Mouse (Mus musculus): ENCODE data around the gene Hes6. TPM values are rescaled to one million over a fixed set of nuclear protein-coding genes. Genes with fewer than 3 reads are reported as not detected.

The Hes6 gene
- polyA plus RNA-seq (2017; shearing (Covaris generic)): 10 to 100 TPM; 11.4 to 12.5 TPM

DNA sequence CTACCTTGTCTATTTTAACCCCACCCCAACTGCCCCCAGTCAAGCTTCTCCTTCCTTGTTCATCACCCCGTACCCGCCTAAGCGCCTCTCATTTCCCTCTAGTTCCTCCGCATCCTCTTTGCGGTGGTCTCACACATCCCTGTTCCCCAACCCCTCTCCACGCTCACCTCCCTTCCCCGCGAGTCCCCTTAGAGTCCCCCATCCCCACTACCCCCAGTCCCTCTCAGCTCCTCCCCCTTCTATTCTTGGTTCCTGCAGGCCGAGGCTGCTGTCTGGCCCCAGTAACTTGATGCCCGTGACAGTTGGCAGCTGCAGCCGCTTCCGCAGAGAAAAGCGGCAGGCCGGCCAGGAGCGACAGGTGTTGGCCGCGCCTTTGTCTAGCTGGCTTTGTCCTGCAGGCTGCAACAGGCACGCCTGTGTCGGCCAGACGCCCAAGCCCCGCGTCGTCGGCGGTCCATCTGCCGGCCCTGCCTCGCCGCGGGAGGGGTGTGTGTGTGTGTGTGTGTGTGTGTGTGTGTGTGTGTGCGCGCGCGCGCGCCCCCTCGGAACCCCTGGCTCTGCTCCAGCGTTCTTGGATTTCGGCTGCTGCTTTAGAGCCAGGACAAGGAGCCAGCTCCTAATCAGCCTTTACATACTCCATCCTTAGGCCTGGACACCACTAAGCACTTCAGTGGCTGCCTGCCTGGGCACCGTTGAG lies at the start of gene Hes6:
Gene Hes6 (minus strand): TSS at position 141 of the 697 bp plus-strand sequence.
- ATAC-seq: peak; percentile 18

DNA sequence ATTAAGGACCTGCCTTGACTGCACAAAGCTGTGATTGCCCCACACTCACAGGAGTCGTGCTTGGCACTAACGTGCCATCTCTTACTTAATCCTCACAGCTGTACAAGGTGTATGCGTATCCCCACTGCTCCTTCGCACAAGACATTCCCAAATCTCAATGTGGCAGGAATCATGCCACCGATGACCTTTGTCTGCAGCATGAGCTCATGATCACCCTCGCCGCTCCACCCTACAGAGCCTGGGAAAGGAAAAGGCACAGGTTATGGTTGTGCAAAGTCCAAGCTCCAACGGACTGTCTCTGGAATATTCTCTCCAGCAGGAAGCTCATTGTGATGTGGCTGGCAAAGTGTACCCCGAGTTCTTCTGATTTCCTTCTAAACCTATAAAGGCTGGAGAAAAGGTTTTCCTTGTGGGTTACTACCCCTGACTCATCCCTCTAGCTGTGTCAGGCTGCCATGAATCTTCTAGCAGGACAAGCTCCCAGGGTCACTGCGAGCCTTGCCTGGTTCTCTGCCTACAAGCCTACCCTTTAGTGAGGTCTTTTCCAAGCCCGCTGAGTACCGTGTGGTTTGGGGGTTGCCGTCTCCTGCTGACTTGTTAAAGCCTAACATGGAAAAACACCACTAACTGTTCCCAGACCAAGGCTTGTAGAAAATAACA lies 49.6 kb upstream of the Hes6 start:
- no peak for ATAC-seq

DNA sequence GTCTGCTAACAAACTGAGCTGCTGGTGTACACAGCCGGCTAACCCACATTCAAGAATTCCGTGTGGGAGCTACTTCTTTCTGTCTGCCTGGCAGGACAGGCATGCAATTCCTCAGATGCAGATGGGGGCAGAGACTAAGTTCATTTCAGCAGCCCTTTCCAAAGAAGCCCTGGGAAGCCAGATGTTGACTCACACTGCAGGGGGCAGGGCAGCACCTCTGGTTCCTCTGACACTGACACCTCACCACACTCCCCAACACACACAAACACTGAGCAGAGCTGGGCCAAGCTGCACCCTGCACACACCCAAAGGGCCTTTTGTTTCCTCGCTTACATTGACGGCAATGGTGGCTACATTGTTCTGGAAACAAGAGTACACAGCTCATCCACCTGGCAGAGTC lies 46.7 kb upstream of the Hes6 start:
- no peak for ATAC-seq

DNA sequence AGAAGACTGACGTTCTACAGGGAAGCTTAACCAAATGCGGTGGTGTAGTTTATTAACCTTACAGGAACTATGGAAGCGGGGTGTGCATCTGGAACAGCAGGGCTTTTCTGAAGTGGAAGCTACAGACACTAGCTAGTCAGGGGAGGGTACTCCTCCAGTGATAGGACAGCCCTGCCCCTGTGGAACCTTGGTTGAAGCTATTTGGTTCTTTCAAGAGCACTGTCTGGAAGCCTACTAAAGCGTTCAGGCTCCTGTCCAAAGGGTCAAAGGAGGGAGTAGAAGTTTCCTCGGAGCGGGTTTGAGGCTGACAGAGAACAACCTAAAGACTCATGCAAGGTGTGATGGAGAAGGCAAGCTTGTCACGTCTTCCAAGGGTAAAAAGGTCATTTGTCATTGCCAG lies 46.2 kb upstream of the Hes6 start:
- no peak for ATAC-seq

DNA sequence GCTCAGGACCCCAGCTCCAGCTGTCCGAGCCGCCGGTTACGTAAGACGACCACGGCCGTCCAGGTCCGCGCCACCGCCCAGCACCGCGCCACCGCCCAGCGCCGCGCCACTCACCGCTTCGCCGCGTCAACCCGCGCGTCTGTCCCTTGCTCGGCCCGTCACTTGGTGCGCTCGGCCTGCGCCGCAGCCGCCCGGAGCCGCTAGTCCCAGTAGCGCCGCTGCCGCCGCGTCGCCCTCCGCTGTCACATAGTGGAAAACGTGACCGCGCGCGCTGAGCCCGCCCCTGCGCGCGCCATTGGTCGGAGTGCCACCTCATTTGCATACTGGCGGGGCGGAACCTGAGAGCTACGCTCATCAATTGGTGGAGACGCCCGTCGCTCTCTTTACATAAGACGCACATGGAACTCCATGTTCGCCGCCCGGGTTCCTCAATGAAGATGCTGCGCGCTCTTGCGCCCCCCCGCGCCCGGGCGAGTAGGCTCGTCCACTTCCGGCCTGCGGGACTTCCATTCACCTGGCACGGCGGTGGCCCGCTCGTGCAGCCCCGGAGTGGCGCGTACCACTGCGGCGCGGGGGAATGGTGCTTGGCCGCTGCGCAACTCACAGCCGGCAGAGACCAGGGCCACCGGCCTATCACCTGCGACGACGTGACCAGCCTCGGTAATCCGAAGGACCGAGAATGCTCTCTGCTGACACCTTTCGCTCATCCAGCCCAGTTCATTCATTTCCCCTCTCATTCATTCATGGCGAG lies 45.4 kb upstream of the Hes6 start, which contains the start of gene Per2:
Gene Per2 (minus strand): TSS at position 266 of the 751 bp plus-strand sequence.
- ATAC-seq: peak; percentile 95

DNA sequence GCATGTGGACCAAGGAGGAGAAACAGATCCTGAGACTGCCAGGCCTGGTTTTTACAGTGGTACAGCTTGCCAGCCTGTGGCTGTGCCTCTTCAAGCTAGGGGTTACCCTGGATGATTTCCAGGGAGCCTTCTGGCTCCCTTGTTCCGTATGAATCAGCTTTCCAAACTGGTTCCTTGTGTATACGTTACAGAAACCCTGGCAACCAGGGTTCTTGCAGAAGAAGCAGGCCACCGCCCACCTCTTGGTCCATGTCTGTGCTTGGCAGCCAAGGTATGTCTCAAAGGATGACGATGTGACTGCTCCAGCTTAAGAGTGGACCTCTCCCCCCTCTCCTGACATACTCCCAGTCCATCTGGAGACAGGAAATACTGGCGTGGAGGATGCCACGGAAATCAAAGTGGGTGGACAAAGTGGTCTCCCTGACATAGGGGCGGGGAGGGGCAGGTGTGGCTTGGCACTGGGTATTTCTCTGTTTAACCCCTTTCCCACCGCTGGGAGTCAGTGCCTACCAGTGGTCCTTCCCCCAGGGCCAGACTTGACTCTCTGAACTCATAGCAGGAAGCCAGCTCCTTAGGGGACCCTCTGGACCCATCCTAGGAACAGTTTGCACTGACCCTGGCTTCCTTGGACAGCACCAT lies 44.5 kb upstream of the Hes6 start:
- ATAC-seq: no peak

DNA sequence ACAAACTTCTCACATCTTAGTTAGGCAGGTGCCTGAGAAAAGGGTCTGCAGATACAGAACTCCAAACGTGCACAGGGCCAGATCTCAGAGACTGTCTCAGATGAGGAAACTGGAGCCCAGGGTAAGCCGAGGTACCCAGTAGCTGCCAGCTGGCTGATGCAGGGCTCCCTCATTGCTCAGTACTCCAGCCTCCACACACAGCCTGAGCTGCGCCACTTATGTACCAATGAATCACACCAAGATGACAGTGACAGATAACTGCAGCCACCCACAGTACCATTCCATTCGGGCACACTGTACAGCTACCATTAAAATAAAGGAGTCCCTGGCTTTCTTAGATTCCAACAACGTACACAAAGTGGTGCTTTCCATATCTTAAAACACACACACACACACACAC lies 43.9 kb upstream of the Hes6 start:
- ATAC-seq: no peak

DNA sequence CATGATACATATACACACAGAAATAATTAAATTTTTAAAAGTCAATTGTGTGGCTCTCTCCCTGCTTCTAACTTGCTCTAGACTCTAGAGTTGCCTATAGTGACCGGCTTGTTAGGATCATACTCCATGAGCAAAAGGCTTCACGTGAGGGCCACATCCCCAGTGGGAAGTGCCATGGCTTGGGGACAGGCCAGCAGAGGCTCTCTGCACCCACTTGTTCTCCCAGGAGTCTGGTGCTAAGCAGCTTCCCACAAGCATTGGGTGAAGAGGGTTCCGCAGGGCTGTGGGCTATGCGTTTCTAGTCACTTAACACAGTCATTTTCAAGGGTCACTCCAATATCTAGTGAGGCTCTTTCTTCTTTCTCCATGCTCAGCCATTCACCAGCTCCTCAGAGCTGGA lies 43.3 kb upstream of the Hes6 start:
- no peak for ATAC-seq

DNA sequence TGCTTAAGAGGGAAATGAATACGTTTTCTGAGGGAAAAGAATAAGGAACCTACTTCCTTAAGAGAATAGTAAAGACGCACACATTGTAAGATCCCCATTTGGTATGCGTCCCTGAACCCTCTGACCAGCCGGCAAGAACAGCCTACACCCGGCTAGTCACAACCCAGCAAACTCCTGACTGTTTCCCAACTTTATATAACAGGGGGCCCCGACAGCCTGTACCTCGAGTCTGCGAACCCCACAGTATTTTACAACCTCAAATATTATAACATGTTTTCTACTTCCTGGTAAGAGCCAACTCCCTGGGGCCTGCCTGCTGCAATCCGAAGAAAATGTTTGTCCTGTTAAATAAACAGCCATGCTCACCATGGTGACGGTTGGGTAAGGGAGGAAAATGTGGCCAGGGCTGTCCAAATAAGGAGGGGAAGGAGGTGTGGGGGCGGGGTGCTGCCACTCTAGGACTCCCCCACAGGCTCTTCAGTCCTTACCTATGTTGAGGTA lies 42.5 kb upstream of the Hes6 start:
- no peak for ATAC-seq

DNA sequence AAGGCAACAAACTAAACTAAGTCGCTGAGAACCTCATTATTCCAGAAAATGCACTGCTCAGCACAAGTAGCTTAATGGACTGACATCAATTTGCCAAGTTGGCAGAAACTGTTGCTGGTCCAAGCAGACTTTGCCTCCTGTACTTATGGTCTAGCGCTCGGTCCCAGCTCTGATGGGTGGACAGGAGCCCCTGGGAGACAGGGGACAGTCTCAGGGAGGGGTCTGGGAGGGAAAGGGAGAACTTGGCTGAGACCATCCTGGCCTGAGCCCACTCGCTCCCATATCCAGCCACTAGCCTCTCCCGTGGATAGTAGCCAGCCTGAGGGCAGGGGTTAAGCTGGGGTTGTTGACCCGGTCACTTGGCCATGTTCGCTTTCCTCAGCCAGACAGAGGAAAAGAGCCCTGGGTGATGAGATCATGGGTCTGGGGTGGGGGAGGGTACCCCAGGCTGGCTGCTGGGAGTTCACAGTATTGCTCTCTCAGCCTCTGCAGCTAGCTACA lies 41.9 kb upstream of the Hes6 start:
- no peak for ATAC-seq

DNA sequence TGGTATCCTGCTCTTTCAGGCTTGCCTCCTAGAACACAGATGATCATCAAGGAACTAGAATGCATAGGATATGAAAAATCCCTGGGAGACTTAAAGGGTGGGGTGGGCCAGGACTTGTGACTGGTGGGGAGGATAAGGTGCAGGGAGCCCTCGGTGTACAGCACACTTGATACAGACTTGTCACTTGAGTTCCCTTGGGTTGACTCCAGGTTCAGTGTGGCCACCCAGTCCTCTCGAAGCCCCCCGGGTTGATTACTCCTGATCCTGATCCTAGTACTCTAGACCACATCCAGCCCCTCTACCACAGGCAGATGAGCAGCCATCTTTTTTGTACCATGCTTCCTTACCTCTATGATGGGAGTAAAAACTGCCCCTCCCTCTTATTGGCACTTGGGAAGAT lies 41.1 kb upstream of the Hes6 start:
- no peak for ATAC-seq

DNA sequence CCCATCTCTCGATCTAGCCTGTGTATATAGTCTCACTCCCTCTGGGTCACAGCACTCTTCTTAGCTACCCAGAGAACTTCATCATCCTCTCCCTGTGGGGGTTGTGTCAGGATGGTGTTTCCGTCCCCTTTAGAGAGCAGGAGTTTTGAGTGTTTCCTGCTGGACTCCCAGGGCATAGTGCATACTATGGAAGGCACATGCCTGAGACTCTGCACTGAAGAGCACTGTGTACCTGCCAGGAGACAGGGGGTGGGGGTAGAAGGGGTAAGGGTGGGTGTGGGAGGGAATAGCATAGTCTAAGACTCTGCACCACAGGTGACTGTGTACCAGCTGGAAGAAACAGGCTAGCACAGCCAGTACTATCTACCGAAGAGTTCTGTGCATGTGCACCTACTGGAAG lies 40.5 kb upstream of the Hes6 start:
- no peak for ATAC-seq

DNA sequence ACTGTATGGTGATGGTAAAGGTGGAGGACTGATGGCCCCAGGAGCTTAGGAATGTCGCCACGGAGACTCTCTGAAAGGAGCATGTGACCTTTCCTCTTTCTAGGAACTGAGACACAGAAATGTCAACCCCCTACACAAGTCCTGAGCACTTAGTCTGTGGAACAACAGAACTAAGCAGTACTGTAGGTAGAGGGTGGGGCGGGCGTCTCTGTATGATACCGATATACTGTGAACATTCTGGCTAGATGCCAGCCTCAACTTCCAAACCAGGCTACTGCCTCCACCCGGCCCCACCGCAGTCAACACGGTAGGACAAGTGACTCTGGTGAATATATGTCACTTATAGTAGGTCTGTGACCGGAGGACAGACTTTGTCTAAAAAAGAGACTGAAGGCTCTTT lies 40.1 kb upstream of the Hes6 start:
- no peak for ATAC-seq

DNA sequence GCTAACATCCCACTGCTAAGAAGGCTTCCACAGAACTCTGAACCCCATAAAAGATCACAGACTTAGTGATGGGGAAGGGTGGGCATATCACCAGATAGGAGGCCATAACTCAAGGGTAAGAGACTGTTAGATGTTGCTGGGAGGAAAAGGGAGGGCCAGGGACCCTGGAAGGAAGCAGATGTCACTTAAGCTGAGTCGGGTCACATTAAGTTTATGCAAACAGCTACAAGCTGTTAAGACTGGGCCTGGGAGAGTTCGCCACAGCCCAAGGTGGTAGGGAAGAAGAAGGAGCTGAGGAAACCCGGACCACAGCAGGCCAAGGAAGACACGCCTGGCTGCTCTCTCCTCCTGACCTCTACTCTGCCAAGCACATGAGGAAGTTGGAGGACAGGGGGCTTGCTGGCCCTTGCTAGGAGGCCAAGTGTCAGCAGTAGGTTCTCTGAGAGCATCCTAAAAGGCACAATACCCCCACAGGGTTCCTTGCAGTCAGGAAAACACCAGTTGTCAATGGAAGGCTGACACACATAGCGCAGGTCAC lies 37.8 kb upstream of the Hes6 start:
- no peak for ATAC-seq

DNA sequence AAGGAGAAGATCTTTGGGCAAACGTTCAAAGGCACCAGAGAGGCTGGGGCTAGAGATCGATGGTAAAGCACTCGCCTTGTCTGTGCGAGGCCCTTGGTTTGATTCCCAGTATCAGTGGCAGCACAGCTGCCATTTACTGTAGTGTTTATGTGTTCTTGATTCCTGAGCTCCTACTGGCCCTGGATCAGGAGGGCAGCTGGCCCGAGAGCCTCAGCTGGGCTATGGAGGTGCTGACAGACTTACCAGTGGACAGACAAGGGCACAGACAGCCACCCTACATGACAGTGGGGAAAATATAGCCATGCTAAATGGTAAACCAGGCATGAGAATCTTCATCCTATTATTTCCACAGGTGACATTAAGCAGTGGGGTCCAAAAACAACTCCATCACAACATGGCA lies 37.0 kb upstream of the Hes6 start:
- no peak for ATAC-seq

DNA sequence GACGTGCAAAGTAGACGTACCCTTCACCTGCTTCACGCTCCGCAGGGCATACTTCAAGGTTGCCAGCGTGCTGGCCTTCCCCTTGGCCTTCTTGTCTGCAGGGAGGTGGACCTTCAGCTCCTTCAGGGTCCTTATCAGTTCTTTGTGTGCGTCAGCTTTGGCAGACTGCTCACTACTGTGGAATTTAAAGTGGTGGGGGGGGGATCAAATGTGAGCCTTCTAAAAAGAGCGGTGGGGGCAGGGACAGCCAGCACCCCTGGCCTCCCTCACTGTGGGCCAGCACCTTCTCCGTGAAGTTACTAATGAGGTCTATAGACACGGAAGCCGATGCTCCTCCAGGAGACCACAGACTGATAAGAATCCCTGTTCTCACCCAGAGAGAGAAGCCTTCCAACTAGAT lies 34.9 kb upstream of the Hes6 start:
- ATAC-seq: no peak

DNA sequence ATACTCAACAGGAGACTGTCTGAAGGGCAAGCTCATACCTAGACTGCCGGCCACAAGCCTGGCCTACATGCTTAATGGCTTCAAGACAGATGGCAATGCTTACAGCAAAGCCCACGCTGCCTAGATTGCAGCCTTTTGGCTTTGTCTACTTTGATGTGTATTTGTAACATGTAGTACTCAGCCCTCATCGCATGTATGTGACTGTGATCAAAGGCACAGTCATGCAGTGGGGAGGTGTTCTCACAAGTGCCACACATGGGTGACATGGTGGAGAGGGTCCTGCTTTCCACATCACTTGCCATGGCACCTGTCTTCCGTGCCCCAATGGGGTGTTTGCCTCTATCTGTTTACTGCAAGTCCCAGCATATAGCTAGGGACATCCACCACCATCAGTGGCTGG lies 32.7 kb upstream of the Hes6 start:
- no peak for ATAC-seq

DNA sequence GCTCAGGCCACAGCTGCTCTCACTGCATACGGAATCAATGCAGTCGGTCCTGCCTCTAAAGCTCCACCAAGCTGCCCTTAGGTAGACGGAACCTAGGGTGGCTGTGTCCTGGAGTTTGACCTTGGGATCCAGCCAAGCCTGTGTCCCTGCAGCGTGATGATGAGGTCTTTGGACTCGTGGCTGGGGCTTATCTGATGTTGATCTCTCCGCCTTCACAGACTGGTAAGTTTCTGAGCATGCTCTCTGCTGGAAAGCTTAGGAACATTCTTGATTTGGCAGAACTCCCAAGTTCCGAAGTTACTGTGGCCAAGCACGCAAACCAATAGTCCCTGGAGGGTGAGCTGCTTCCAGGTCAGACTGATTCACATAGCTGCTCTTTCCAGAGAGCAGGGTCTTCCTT lies 32.2 kb upstream of the Hes6 start:
- no peak for ATAC-seq

DNA sequence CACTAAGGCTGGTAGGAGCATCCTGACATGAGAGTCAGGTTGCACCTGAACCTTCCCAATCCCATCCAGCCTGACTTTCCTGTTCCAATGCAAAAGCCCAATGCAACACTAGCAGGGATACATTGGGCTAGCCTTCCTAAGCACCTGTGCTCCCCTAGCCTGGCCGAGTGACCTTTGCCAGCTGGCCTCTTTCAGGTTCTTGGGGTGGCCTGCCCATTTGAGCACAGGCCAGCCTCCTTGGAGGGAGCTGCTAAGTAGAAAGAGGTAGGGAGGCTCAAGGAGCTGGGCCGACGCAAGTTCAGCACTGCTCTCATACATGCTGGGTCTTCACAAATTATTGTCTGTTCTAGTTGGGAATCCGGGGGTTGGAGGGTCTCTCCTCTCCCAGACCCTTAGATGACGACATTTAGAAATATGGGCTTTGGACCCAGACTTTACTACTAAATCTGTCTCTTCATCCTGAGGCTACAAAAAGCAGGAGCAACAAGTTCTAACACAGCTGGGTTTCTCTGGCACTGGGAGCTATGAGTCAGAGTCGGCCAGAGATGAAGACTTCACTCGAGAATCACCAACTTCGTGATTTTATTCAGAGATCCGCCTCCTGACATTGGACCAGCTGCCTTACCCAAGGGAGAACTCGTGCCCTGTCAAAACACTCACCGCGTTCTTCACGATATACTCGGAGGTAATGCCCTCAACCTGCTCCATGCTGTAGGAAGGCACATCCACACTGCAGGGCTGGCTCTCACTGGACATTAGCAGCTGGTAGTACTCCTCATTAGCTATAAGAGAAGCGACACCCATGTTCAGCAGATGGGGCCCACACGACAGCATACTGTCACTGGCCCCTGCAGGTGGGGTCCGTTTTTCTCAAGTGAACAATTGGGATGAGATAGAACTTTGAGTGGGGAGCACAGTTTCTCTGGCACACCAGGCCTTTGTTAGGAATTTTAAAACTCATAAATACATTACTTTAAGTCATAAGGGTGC lies 31.3 kb upstream of the Hes6 start:
- no peak for ATAC-seq

DNA sequence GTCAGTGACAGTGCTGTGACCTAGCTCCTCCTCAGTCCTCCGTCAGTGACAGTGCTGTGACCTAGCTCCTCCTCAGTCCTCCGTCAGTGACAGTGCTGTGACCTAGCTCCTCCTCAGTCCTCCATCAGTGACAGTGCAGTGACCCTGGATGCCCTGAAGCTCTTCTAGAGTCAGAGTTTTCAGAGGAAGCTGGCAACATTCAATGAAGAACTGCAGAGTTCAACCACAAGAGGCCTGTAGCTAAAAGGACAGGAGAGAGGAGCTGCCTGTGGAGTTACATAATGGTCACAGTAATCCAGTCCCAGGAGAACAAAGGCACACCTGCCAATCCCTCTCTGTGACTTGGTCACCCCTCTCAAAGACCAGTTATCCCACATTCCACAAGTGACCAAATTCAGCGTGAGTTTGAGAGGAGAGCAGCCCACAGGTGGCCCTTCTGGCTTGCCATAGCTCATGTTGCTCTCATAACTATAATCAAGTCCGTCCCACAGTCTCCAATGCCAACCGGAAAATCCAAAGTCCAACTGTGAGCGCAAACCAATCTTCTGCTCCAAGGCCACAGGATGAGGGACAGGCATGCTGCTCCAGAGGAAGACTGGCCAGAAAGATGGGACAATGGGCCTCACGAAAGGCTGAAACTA lies 28.6 kb upstream of the Hes6 start:
- no peak for ATAC-seq

DNA sequence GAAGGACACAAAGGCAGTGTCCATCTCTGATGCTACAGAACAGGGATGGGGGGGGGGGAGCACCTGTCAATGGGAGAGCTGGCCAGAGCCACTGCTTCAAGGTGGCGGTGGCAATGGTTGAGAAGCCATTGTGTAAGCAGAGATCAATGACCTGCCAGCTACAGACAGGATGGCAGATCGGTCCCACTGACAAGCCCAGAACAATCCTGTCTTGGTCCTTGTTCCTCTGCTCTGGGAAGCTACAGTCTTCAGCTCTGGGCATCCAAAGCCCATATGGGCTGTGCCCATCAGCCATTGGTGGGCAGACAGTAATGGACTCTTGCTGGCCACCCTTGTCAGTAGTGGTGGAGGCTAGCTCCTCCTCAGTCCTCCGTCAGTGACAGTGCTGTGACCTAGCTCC lies 28.0 kb upstream of the Hes6 start:
- ATAC-seq: no peak

Measured in CD4-positive, CD25-positive, alpha-beta regulatory T cell, adult 4 months (primary cell).